ENCODE assay signal across 13 mouse cellular contexts in the genomic region with DNA sequence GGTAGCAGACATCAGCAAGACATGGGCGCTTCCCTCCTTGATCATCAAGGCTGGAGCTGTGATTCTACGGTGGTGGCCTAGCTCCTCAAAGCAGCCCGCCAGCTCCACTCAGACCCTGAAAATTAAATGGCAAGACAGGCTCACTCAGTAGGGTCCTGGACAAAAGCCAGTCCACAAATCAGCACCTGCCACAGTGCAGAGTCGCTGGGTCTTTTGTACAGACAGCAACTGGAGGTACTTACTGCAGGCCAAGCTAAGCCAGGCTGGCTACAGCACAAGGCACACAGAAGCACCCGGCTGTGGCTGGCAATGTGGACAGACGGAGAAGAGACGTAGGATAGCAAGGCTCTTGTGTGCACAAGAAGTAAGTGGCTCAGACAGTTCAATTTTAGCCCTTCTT.
DNase-seq lines count a peak whose midpoint lies in the region; ATAC-seq lines count a peak whose summit lies in the region.
"Had no signal": no experiment of that assay in that cellular context is flagged by ENCODE, and none has a peak within 500 bp of the region (broad histone marks: within the 10 kb centered on the region; RNA-seq: fewer than 3 reads in every experiment).

No protein-coding gene starts in this region.

- no peaks in the 10 kb centered on the region for H3K9me3 ChIP-seq in heart, embryonic 13.5 days
- no peaks in the 10 kb centered on the region for H3K9me3 ChIP-seq in forebrain, embryonic 13.5 days (replicated peaks)
- no peaks in the 10 kb centered on the region for H3K9me3 ChIP-seq in neural tube, embryonic 13.5 days
- H3K9me3 ChIP-seq: intestine, embryonic 15.5 days; megakaryocyte, embryonic 14.5 days had no signal

- H3K27ac ChIP-seq in heart, embryonic 13.5 days (replicated peaks), result peak overlapping the region; percentile 70
- peak overlapping the region; percentile 6; the same call in 1 of the 2 replicates for H3K27ac ChIP-seq in forebrain, embryonic 13.5 days
- peak overlapping the region; percentile 55 for H3K27ac ChIP-seq in neural tube, embryonic 13.5 days (replicated peaks)
- H3K27ac ChIP-seq: intestine, embryonic 15.5 days had no signal

- peaks cover 69% of the 10 kb centered on the region for H3K4me1 ChIP-seq in heart, embryonic 13.5 days
- peaks cover 44% of the 10 kb centered on the region for H3K4me1 ChIP-seq in forebrain, embryonic 13.5 days
- peaks cover 70% of the 10 kb centered on the region for H3K4me1 ChIP-seq in neural tube, embryonic 13.5 days (replicated peaks)

- no peak overlapping the region for H3K4me2 ChIP-seq in heart, embryonic 13.5 days
- no peak overlapping the region for H3K4me2 ChIP-seq in forebrain, embryonic 13.5 days
- no peak overlapping the region for H3K4me2 ChIP-seq in neural tube, embryonic 13.5 days
- H3K4me2 ChIP-seq: intestine, embryonic 15.5 days had no signal

- H3K4me3 ChIP-seq in heart, embryonic 13.5 days, result no peak overlapping the region
- no peak overlapping the region for H3K4me3 ChIP-seq in forebrain, embryonic 13.5 days
- H3K4me3 ChIP-seq in neural tube, embryonic 13.5 days, result no peak overlapping the region
- H3K4me3 ChIP-seq: intestine, embryonic 15.5 days; megakaryocyte, embryonic 14.5 days had no signal

- WGBS in heart, embryonic 13.5 days, result 42% methylated on average over 7 of the region's 7 CpGs
- WGBS in forebrain, embryonic 13.5 days, result 40% methylated on average over 7 of the region's 7 CpGs
- 14% methylated on average over 7 of the region's 7 CpGs for WGBS in neural tube, embryonic 13.5 days

- DNase-seq in heart, adult 8-10 months (ENCODE audit: low spot score), result no peak
- peak; percentile 66 for DNase-seq in retina, postnatal 1 day
- DNase-seq in retina, embryonic 14.5 days (ENCODE audit: low spot score), result no peak
- no peak for DNase-seq in thymus, postnatal 4 days
- DNase-seq in embryo, embryonic 10 days (ENCODE audit: low spot score), result no peak
- DNase-seq: gastrocnemius, postnatal 36 days; kidney, postnatal 10 days; lung, adult 2 months had no signal

- 0 out of 2 replicates have a peak, but pooled peaks cover 2% of the 10 kb centered on the region for H3K36me3 ChIP-seq in heart, embryonic 13.5 days
- H3K36me3 ChIP-seq in forebrain, embryonic 13.5 days (ENCODE audit: poor library complexity, severe bottlenecking), result no peaks in the 10 kb centered on the region
- no peaks in the 10 kb centered on the region for H3K36me3 ChIP-seq in neural tube, embryonic 13.5 days
- H3K36me3 ChIP-seq: intestine, embryonic 15.5 days had no signal

- H3K27me3 ChIP-seq in heart, embryonic 13.5 days (replicated peaks), result no peaks in the 10 kb centered on the region
- no peaks in the 10 kb centered on the region for H3K27me3 ChIP-seq in forebrain, embryonic 13.5 days
- H3K27me3 ChIP-seq in neural tube, embryonic 13.5 days, result no peaks in the 10 kb centered on the region
- H3K27me3 ChIP-seq: intestine, embryonic 15.5 days; megakaryocyte, embryonic 14.5 days had no signal

- ATAC-seq in heart, embryonic 13.5 days (ENCODE audit: extremely low read depth, insufficient number of reproducible peaks, low FRiP score, low TSS enrichment), result no peak
- peak; percentile 59; the same call in 1 of the 2 replicates for ATAC-seq in forebrain, embryonic 13.5 days
- ATAC-seq in neural tube, embryonic 13.5 days (ENCODE audit: low read depth), result peak; percentile 41
- ATAC-seq: intestine, embryonic 15.5 days had no signal

- peak overlapping the region; percentile 68; the same call in 1 of the 2 replicates for H3K9ac ChIP-seq in heart, embryonic 13.5 days
- H3K9ac ChIP-seq in forebrain, embryonic 13.5 days, result no peak overlapping the region
- H3K9ac ChIP-seq in neural tube, embryonic 13.5 days, result no peak overlapping the region
- H3K9ac ChIP-seq: intestine, embryonic 15.5 days had no signal

Comparison
In these comparisons a context has a peak if more than half of its experiments do, and no peak if none do; other contexts are left out.
1. H3K27ac ChIP-seq: peak in every context shown above with its lines; median percentile 70 in heart, embryonic 13.5 days; 55 in neural tube, embryonic 13.5 days; 6 in forebrain, embryonic 13.5 days.